Mouse (Mus musculus): ENCODE data around the gene Hand1.

DNA sequence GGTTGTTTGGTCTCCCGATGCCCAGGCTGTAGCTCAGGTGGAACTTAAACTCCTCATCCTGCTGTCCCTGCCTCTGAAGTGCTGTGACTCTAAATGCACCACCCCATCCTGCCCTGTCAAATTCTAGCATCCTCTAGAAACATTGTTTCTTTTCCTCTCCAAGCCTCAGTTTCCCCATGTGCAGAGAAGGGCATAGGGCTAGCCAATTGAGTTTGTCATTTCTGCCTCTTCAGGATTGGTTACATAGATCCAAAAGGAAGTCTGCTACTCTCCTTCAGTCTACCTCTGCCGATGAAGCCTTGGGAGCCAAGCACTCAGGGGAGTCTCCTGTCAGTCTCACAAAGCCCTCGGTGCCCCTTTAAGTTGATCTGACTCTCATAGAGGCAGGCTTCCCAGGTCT, 3.3 kb upstream of the Hand1 start:
- TF ChIP-seq CTCF (IDR thresholded peaks at IDR 0.05; ENCODE audit: control insufficient read depth, insufficient read depth, insufficient read length) (no peak), USF1 (IDR thresholded peaks at IDR 0.05; ENCODE audit: low read depth) (no peak), CEBPB (IDR thresholded peaks at IDR 0.05; ENCODE audit: low read depth) (no peak), MAX (IDR thresholded peaks at IDR 0.05) (no peak)

All from C2C12 (cell line).